Mouse (Mus musculus): ENCODE results near the gene Fbp1. TPM values are rescaled to one million over a fixed set of nuclear protein-coding genes. Genes with fewer than 3 reads are reported as not detected.

The Fbp1 gene
- polyA plus RNA-seq, 1 experiment from 2014 or later = 211 TPM

Other genes with a start within 250 kb of the Fbp1 start
- gene Platr25, start 127.6 kb downstream of the Fbp1 start, polyA plus RNA-seq (2015; fragmentation: Nextera tagmentation; extraction: Ambion mirVana) = 28.9 and 31.6 TPM in 2 replicates
- gene Gm5141, start 102.5 kb downstream of the Fbp1 start, polyA plus RNA-seq (2015; fragmentation: Nextera tagmentation; extraction: Ambion mirVana) = 10.2 and 10.5 TPM in 2 replicates
- 23.3 and 28.9 TPM in 2 replicates for gene Fbp2, start 29.9 kb downstream of the Fbp1 start, polyA plus RNA-seq (2015; fragmentation: Nextera tagmentation; extraction: Ambion mirVana)
- gene 2010111I01Rik, start 76.6 kb upstream of the Fbp1 start, polyA plus RNA-seq (2015; fragmentation: Nextera tagmentation; extraction: Ambion mirVana) = 146 and 147 TPM in 2 replicates